Mouse (Mus musculus) heart, postnatal 4 days (tissue): ENCODE data around the gene Prkg1. TPM values are rescaled to one million over a fixed set of nuclear protein-coding genes. Genes with fewer than 3 reads are reported as not detected.
"Not testable (repeated sequence)": the region's sequence is repeated elsewhere in the genome, so short reads cannot be mapped to it uniquely, and the experiment has no call there.

Experiments
- DNase-seq: peaks from one replicate; pipeline ENCODE4 v3.0.0; 2021
- total RNA-seq, 2 experiments: library from RNA; stranded (reverse); gene quantifications; 2 replicates each; pipeline ENCODE4 v1.2.3; 2021

Prkg1 gene
- total RNA-seq, 2 experiments from 2014 or later, result 22.5 to 23.9 TPM

- no peak for DNase-seq
Observed at GRCm38 (mm10) chr19:30558024-30558423, 1206.8 kb downstream of the Prkg1 start.

GRCm38 (mm10) chr19:30554467-30554881, 1210.4 kb downstream of the Prkg1 start:
- peak; percentile 82 for DNase-seq

- no peak for DNase-seq
Observed at GRCm38 (mm10) chr19:30553740-30554139, 1211.1 kb downstream of the Prkg1 start.

- no peak for DNase-seq
Observed at GRCm38 (mm10) chr19:30552260-30552659, 1212.6 kb downstream of the Prkg1 start.

GRCm38 (mm10) chr19:30549854-30550647, 1214.8 kb downstream of the Prkg1 start:
- DNase-seq, result no peak

- DNase-seq, result peak; percentile 34
Observed at GRCm38 (mm10) chr19:30549044-30549853, 1215.6 kb downstream of the Prkg1 start, which contains the start of gene Dkk1. TSS of gene Dkk1 (minus strand) at chr19:30549665.

- no peak for DNase-seq
Observed at GRCm38 (mm10) chr19:30548411-30549043, 1216.3 kb downstream of the Prkg1 start.

GRCm38 (mm10) chr19:30539365-30539941, 1225.4 kb downstream of the Prkg1 start:
- not testable (repeated sequence) for DNase-seq

GRCm38 (mm10) chr19:30516771-30517170, 1248.1 kb downstream of the Prkg1 start:
- DNase-seq, result no peak

Other genes with a start within 250 kb of the Prkg1 start
- not detected for gene A1cf, start 103.7 kb upstream of the Prkg1 start, total RNA-seq